Mouse (Mus musculus) CH12.LX (cell line): ENCODE measurements around the gene Fam110a. TPM values are rescaled to one million over a fixed set of nuclear protein-coding genes. Genes with fewer than 3 reads are reported as not detected.

ENCODE experiments used
- DNase-seq: peaks from one replicate; pipeline ENCODE4 v3.0.0-alpha.2; 2013; ENCODE audit errors: extremely low read depth
- H3K27ac ChIP-seq: 2 replicates; pipeline ENCODE4 v1.5.1; 2012; ENCODE audit warnings: low read depth, mild to moderate bottlenecking, control low read depth, moderate library complexity; ENCODE audit not compliant: insufficient read depth
- H3K27me3 ChIP-seq: replicated peaks from 2 replicates; pipeline ENCODE3; 2012; ENCODE audit warnings: inconsistent platforms
- H3K36me3 ChIP-seq, 2 experiments: replicated peaks in 1 of 2; 2 replicates each; pipeline versions ENCODE3 to v1.6.1; 2012; ENCODE audit warnings: inconsistent platforms in 1 of 2, low read length in 1 of 2, mild to moderate bottlenecking in 1 of 2, mixed read lengths in 1 of 2, moderate library complexity in 1 of 2; ENCODE audit not compliant: control insufficient read depth in 1 of 2, insufficient read depth in 1 of 2
- H3K4me1 ChIP-seq, 2 experiments: 2 replicates each; pipeline ENCODE4 v1.6.1; 2012; ENCODE audit warnings: inconsistent platforms in 1 of 2, moderate library complexity in 1 of 2; ENCODE audit not compliant: insufficient read depth in 2 of 2, control insufficient read depth in 1 of 2
- H3K4me2 ChIP-seq: 2 replicates; pipeline ENCODE4 v1.6.1; 2012; ENCODE audit warnings: low read depth, mild to moderate bottlenecking, control low read depth; ENCODE audit not compliant: poor library complexity, insufficient read depth, severe bottlenecking
- H3K4me3 ChIP-seq, 3 experiments: fragments of 150-350 bp in 1 of 3; sonication (generic) in 1 of 3; replicated peaks in 1 of 3; 2 replicates each; pipeline versions ENCODE3 to v1.5.1; 2011 to 2012; ENCODE audit warnings: low read depth in 2 of 3, low read length in 2 of 3, mild to moderate bottlenecking in 2 of 3, moderate library complexity in 2 of 3, control low read depth in 1 of 3, improper control_type of control experiment in 1 of 3, inconsistent platforms in 1 of 3, mixed read lengths in 1 of 3; ENCODE audit not compliant: poor library complexity in 1 of 3
- H3K79me2 ChIP-seq: replicated peaks from 2 replicates; pipeline ENCODE4 v1.6.1; 2012; ENCODE audit warnings: mild to moderate bottlenecking, moderate library complexity; ENCODE audit not compliant: control insufficient read depth, poor library complexity, insufficient read depth, severe bottlenecking; ENCODE audit errors: extremely low read depth
- H3K9ac ChIP-seq: 2 replicates; pipeline ENCODE4 v1.6.1; 2012; ENCODE audit warnings: low read depth, mild to moderate bottlenecking, control low read depth, moderate library complexity; ENCODE audit not compliant: insufficient read depth
- H3K9me3 ChIP-seq: replicated peaks from 2 replicates; pipeline ENCODE3; 2012; ENCODE audit warnings: low read length, inconsistent platforms, mixed read lengths
- CHD1 ChIP-seq: IDR thresholded peaks from 2 replicates; pipeline ENCODE4 v1.6.1; 2012; ENCODE audit warnings: low read depth, low read length, improper control_type of control experiment, inconsistent platforms
- CHD2 ChIP-seq: IDR thresholded peaks from 2 replicates; pipeline ENCODE4 v1.6.1; 2011; ENCODE audit warnings: low read length, improper control_type of control experiment
- CTCF ChIP-seq, 2 experiments: IDR thresholded peaks in 1 of 2; conservative IDR thresholded peaks in 1 of 2; 2 replicates each; pipeline ENCODE4 v1.5.1; 2011 to 2012; ENCODE audit warnings: low read depth in 2 of 2, low read length in 2 of 2, improper control_type of control experiment in 1 of 2, inconsistent platforms in 1 of 2, mild to moderate bottlenecking in 1 of 2, moderate library complexity in 1 of 2
- E2F4 ChIP-seq: IDR thresholded peaks from 2 replicates; pipeline ENCODE4 v1.6.1; 2011; ENCODE audit warnings: low read depth, low read length, improper control_type of control experiment; ENCODE audit not compliant: insufficient replicate concordance
- ELF1 ChIP-seq: IDR thresholded peaks from 2 replicates; pipeline ENCODE4 v1.6.1; 2014; ENCODE audit warnings: low read depth, mild to moderate bottlenecking, inconsistent platforms, low read length, improper control_type of control experiment
- EP300 ChIP-seq: IDR thresholded peaks from 2 replicates; pipeline ENCODE4 v1.6.1; 2011; ENCODE audit warnings: low read length, improper control_type of control experiment
- ETS1 ChIP-seq: conservative IDR thresholded peaks from 2 replicates; pipeline ENCODE4 v1.6.1; 2012; ENCODE audit warnings: low read depth, mild to moderate bottlenecking, inconsistent platforms, low read length, improper control_type of control experiment, moderate library complexity
- GABPA ChIP-seq: IDR thresholded peaks from 2 replicates; pipeline ENCODE4 v1.6.1; 2012; ENCODE audit warnings: low read depth, low read length, improper control_type of control experiment, inconsistent platforms; ENCODE audit not compliant: insufficient replicate concordance
- HCFC1 ChIP-seq: IDR thresholded peaks from 2 replicates; pipeline ENCODE4 v1.6.1; 2012; ENCODE audit warnings: low read depth, mild to moderate bottlenecking, inconsistent platforms, low read length, improper control_type of control experiment
- IRF4 ChIP-seq: IDR thresholded peaks from 2 replicates; pipeline ENCODE4 v1.6.1; 2014; ENCODE audit warnings: low read depth, mild to moderate bottlenecking, inconsistent platforms, low read length, improper control_type of control experiment
- JUN ChIP-seq: IDR thresholded peaks from 2 replicates; pipeline ENCODE4 v1.6.1; 2011; ENCODE audit warnings: low read depth, mild to moderate bottlenecking, low read length, improper control_type of control experiment, moderate library complexity; ENCODE audit not compliant: insufficient read depth
- KAT2A ChIP-seq: IDR thresholded peaks from 2 replicates; pipeline ENCODE4 v1.6.1; 2012; ENCODE audit warnings: low read length, improper control_type of control experiment, inconsistent platforms; ENCODE audit not compliant: insufficient replicate concordance
- MAX ChIP-seq: IDR thresholded peaks from 2 replicates; pipeline ENCODE4 v1.6.1; 2011; ENCODE audit warnings: low read length, improper control_type of control experiment
- MAZ ChIP-seq: IDR thresholded peaks from 2 replicates; pipeline ENCODE4 v1.6.1; 2012; ENCODE audit warnings: low read depth, mild to moderate bottlenecking, inconsistent platforms, low read length, improper control_type of control experiment, moderate library complexity
- MEF2A ChIP-seq: IDR thresholded peaks from 2 replicates; pipeline ENCODE4 v1.6.1; 2014; ENCODE audit warnings: low read depth, mild to moderate bottlenecking, inconsistent platforms, low read length, improper control_type of control experiment, borderline replicate concordance
- MXI1 ChIP-seq: IDR thresholded peaks from 2 replicates; pipeline ENCODE4 v1.6.1; 2011; ENCODE audit warnings: mild to moderate bottlenecking, low read depth, low read length, improper control_type of control experiment
- MYC ChIP-seq: IDR thresholded peaks from 2 replicates; pipeline ENCODE4 v1.6.1; 2011; ENCODE audit warnings: low read depth, mild to moderate bottlenecking, improper control_type of control experiment, low read length
- NELFE ChIP-seq: IDR thresholded peaks from 2 replicates; pipeline ENCODE4 v1.6.1; 2011; ENCODE audit warnings: low read depth, low read length, improper control_type of control experiment
- NRF1 ChIP-seq: IDR thresholded peaks from 2 replicates; pipeline ENCODE4 v1.6.1; 2014; ENCODE audit warnings: low read depth, mild to moderate bottlenecking, inconsistent platforms, low read length, improper control_type of control experiment, moderate library complexity
- POLR2A ChIP-seq: IDR thresholded peaks from 2 replicates; pipeline ENCODE4 v1.6.1; 2011; ENCODE audit warnings: low read depth, mild to moderate bottlenecking, improper control_type of control experiment, low read length
- RAD21 ChIP-seq: IDR thresholded peaks from 2 replicates; pipeline ENCODE4 v1.6.1; 2011; ENCODE audit warnings: low read depth, mild to moderate bottlenecking, low read length, improper control_type of control experiment, moderate library complexity
- SIN3A ChIP-seq: IDR thresholded peaks from 2 replicates; pipeline ENCODE4 v1.6.1; 2012; ENCODE audit warnings: low read length, improper control_type of control experiment, inconsistent platforms
- SMC3 ChIP-seq: IDR thresholded peaks from 2 replicates; pipeline ENCODE4 v1.6.1; 2011; ENCODE audit warnings: low read depth, low read length, improper control_type of control experiment
- TCF12 ChIP-seq: IDR thresholded peaks from 2 replicates; pipeline ENCODE4 v1.6.1; 2014; ENCODE audit warnings: low read depth, mild to moderate bottlenecking, inconsistent platforms, low read length, improper control_type of control experiment
- UBTF ChIP-seq: IDR thresholded peaks from 2 replicates; pipeline ENCODE4 v1.6.1; 2012; ENCODE audit warnings: low read depth, mild to moderate bottlenecking, inconsistent platforms, low read length, improper control_type of control experiment, moderate library complexity
- USF1 ChIP-seq: IDR thresholded peaks from 2 replicates; pipeline ENCODE4 v1.6.1; 2014; ENCODE audit warnings: low read depth, mild to moderate bottlenecking, inconsistent platforms, low read length, improper control_type of control experiment
- ZC3H11A ChIP-seq: IDR thresholded peaks from 2 replicates; pipeline ENCODE4 v1.6.1; 2012; ENCODE audit warnings: low read depth, mild to moderate bottlenecking, inconsistent platforms, low read length, improper control_type of control experiment
- ZKSCAN1 ChIP-seq: IDR thresholded peaks from 2 replicates; pipeline ENCODE4 v1.6.1; 2012; ENCODE audit warnings: low read depth, inconsistent platforms, low read length, improper control_type of control experiment, borderline replicate concordance
- ZNF384 ChIP-seq: IDR thresholded peaks from 2 replicates; pipeline ENCODE4 v1.6.1; 2012; ENCODE audit warnings: low read depth, low read length, improper control_type of control experiment, inconsistent platforms
- dilution Hi-C: fragments of 300-500 bp; cut with MboI; formaldehyde crosslinking; loops from 2 replicates; pipeline ENCODE4 v1.14.3; 2020; ENCODE audit warnings: low sequenced_read_pairs; ENCODE audit not compliant: extremely low pct_unique_long_range_greater_than_20kb, extremely low pct_ligation_motif_present
- in situ Hi-C: fragments of 300-500 bp; cut with MboI; formaldehyde crosslinking; loops from 3 replicates; pipeline ENCODE4 v1.14.3; 2019; ENCODE audit warnings: low sequenced_read_pairs, low pct_ligation_motif_present, low pct_unique_long_range_greater_than_20kb, mixed read lengths
- polyA plus RNA-seq: library from polyadenylated mRNA; unstranded; fragments of >175 nt; gene quantifications from 2 replicates; pipeline ENCODE4 v1.2.1, GENCODE M21; 2012; ENCODE audit warnings: low read depth; ENCODE audit not compliant: insufficient read length
- total RNA-seq, 2 experiments: library from RNA; depleted of rRNA; stranded (reverse); fragments of 300-350 nt in 1 of 2; fragments of >200 nt in 1 of 2; gene quantifications; 2 replicates each; pipeline ENCODE4 v1.2.3; 2012 to 2014

Fam110a gene
- total RNA-seq (2012; rRNA removed) (8.9 and 9.8 TPM in 2 replicates), total RNA-seq (2014; rRNA removed) (3.0 and 3.7 TPM in 2 replicates), polyA plus RNA-seq (5.2 and 6.3 TPM in 2 replicates)

GRCm38 (mm10) chr2:151979470-151980354 lies at the start of gene Fam110a:
Gene Fam110a, minus strand, starts transcription at chr2:151980219.
- 0 out of 2 replicates have a peak within 1 kb of the TSS, but pooled peaks have one; percentile 67 for H3K27ac ChIP-seq
- no peaks in the 10 kb centered on the region; the same call in 1 of the 2 replicates for H3K79me2 ChIP-seq
- DNase-seq, result peak; percentile 72
- peak within 1 kb of the TSS; percentile 74 to 91 (median 88) for H3K4me3 ChIP-seq
- peak within 1 kb of the TSS; percentile 51 for H3K9ac ChIP-seq
- in situ Hi-C loops, result loop anchor here (5.0 kb wide), 1 partner anchor 37 kb away; no protein-coding TSS in a partner anchor
- peaks cover 2% of the 10 kb centered on the region for H3K27me3 ChIP-seq
- TF ChIP-seq SMC3 (no peak), NELFE (no peak), ETS1 (no peak; the same call in 1 of the 2 replicates), MAX (no peak), KAT2A (no peak), CTCF (conservative IDR thresholded peaks at IDR 0.05 in 1 of 2, IDR thresholded peaks at IDR 0.05 in 1 of 2; ENCODE audit: low read depth in 2 of 2, low read length in 2 of 2) (no peak), USF1 (no peak), MYC (no peak), E2F4 (peak; percentile 72; the same call in 1 of the 2 replicates), IRF4 (peak; percentile 74), ELF1 (peak; percentile 93), EP300 (no peak), MXI1 (peak; percentile 83; the same call in 1 of the 2 replicates), ZC3H11A (no peak), SIN3A (peak; percentile 79), MEF2A (peak; percentile 67), CHD1 (peak; percentile 42), UBTF (0 out of 2 replicates have a peak, but pooled peaks have one; percentile 29), MAZ (0 out of 2 replicates have a peak, but pooled peaks have one; percentile 5), JUN (no peak), ZNF384 (no peak), ZKSCAN1 (no peak), TCF12 (peak; percentile 57), HCFC1 (peak; percentile 70), CHD2 (no peak), GABPA (no peak), POLR2A (peak; percentile 47; the same call in 1 of the 2 replicates), NRF1 (no peak), RAD21 (no peak)
- H3K4me2 ChIP-seq, result peak within 1 kb of the TSS; percentile 60
- H3K9me3 ChIP-seq, result no peaks in the 10 kb centered on the region
- H3K4me1 ChIP-seq, result peaks cover 26 to 52% of the 10 kb centered on the region in 2 experiments
- dilution Hi-C loops, result no loop called here
- H3K36me3 ChIP-seq, result peaks cover 2 to 24% of the 10 kb centered on the region in 2 experiments
